Mouse (Mus musculus): Measurements from ENCODE around the gene Trib2.

The Trib2 gene

DNA sequence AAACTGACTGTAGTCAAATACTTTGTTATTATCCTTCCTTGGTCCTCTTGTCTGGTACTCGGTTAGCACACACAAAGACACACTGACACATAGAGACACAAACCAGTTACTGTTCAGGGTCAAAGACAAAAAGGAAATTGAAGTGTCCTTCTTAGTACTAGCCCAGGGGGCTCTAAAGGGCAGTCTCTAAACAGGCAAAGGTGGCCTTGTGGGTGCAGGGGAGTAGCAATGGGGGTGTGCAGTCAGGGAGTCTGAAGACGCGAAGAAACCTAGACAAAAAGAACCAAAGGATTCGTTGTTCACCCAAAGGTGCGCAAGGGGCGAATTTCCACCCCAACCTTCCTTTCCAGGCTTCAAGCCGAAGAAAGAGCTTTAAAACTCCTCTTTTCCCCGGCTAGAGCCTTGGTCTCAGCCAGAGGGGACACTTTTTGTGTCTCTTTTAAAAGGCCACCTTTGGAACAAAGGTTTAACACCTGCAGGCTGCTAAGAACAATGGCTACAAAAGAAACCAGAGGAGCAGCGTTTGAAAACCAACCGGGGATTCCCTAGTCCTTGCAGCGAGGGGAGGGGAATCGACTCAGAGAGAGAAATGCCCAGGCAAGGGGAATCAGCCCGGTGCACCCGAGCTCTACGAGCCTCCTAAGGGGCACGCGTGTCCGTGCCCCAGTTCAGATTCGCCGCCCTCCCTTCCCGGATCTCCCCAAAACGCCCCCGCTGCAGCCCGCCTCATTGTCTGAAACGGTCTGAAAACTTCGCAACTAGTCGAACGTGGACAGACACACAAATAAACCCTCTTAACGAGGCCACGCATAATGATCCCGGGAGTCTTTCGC, 2.3 kb downstream of the Trib2 start:
- DNase-seq (ENCODE audit: low spot score): peak; percentile 37

DNA sequence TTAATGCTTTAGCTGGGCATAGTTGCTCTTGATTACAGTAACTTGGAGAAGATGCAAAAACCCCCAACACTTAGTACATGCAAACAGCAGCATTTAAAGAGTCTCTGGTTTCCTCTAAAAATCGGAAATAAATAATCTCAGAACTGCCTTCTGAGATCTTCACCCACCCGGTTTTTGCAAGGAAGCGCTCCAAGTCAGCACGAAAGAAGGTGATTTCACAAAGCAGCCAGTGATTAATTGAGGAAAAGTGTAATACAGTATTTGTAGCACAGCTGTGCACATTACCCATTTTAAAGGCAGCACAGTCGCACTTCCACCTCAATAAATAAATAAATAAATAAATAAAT, 2.9 kb downstream of the Trib2 start:
- DNase-seq (ENCODE audit: low spot score): no peak

DNA sequence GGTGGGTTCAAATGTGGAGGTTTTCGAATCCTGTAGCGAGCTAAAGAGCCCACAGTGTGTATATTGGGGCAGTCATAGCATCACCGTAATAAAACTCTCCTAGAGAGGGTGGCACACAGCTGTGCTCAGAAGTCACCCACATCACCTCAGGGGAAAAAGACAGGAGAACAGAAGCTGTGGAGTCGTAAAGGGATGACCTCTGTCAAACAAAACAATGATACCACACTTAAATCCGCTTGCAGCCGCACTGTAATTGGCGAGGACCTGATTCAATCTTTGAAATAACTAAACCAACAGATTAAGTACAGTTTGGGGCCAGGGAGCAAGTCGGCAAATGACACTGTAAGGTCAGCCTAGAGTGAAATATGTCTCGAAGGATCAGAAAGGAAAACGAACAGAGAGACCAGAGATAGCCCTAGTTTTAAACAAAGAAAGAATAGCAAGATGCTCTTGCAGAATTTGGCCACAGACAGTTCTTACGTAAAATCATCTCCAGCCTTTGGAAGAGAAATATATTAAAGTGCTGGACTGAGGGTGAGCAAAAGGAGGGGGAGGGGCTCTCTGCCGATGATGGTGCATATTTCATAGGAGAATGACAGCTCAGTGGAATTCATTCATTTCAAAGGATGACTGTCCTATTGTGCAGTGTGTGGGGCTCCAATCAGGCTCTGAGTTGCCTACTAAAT, 3.4 kb downstream of the Trib2 start:
- DNase-seq (ENCODE audit: low spot score): peak; percentile 30

- DNase-seq (ENCODE audit: low spot score): peak; percentile 20
Measured at GRCm38 (mm10) chr12:15812139-15812962, 4.4 kb downstream of the Trib2 start.

DNA sequence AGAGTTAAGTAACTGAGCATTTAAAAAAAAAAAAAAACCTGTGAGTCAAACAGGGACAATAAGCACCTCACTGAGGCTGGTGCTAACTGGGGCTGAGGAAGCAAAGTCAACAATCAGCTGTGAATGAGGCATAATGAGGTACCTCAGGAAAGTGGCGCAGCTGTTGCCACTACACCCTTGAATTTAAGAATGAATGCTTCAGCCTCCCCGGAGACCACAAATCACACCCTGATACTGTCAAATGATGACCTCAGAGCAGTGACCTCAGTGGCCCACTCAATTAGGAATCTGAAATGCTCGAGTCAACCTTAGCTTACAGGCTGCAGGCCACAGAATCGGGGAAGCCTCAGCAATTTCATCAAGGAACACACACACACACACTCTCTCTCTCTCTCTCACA, 5.0 kb downstream of the Trib2 start:
- no peak for DNase-seq (ENCODE audit: low spot score)

DNA sequence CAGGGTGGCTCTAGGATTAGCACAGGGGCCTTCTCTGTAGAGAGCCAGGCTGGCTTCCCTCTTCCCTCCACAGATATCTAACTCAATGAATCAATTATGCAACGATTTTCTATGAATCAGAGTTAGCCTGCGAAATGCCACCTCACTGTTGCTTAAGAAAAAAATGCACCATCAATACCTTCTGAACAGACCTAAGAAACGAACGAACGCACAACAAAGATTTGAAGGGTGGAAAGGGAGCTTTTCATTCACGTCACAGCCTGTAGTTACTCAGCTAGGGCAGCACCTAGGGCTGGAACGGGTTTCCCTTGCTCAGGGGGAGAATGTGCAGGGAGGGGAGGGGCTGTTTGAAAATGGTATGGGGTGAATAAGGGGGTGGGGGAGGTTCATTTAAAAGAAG, 5.8 kb downstream of the Trib2 start:
- no peak for DNase-seq (ENCODE audit: low spot score)

GRCm38 (mm10) chr12:15809657-15810056, 7.1 kb downstream of the Trib2 start:
- DNase-seq (ENCODE audit: low spot score): no peak

DNA sequence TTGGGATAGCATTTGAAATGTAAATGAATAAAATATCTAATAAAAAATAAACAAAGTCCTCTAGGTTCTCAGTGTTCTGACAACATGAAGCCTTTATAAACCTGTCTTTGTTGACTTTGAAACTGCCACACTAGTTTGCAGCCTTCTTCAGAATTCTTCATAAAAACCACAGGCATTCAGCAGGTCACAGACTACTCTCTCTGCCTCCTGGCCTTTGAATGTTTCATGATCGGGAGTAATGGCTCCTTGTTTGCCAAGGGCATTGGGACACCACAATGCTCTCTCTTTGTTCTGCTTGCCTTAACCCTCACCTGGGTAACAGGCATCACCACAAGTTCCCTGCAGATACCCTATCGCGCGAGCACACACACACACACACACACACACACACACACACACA, 7.5 kb downstream of the Trib2 start:
- no peak for DNase-seq (ENCODE audit: low spot score)

- DNase-seq (ENCODE audit: low spot score): no peak
Measured at GRCm38 (mm10) chr12:15808186-15808800, 8.4 kb downstream of the Trib2 start.

- peak; percentile 55 for DNase-seq (ENCODE audit: low spot score)
Measured at GRCm38 (mm10) chr12:15804931-15805331, 11.8 kb downstream of the Trib2 start.

GRCm38 (mm10) chr12:15803936-15804438, 12.7 kb downstream of the Trib2 start:
- DNase-seq (ENCODE audit: low spot score): no peak

DNA sequence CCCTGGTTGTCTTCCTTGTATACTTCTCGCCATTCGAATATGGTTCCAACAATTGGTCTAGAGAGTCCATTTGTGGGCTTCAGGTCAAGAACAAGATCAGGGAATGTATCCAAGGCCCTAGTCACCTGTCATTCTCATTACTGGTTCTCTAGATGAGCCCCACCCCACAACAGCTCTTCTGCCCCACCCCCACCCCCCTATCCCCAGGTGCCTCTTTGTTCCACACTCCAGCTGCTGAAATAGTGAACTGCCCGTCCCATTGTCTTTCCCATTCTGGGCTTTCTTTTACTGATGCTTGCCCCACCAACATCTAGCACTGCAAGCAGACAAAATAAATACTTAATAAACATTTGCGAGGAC, 15.2 kb downstream of the Trib2 start:
- DNase-seq (ENCODE audit: low spot score): no peak

DNA sequence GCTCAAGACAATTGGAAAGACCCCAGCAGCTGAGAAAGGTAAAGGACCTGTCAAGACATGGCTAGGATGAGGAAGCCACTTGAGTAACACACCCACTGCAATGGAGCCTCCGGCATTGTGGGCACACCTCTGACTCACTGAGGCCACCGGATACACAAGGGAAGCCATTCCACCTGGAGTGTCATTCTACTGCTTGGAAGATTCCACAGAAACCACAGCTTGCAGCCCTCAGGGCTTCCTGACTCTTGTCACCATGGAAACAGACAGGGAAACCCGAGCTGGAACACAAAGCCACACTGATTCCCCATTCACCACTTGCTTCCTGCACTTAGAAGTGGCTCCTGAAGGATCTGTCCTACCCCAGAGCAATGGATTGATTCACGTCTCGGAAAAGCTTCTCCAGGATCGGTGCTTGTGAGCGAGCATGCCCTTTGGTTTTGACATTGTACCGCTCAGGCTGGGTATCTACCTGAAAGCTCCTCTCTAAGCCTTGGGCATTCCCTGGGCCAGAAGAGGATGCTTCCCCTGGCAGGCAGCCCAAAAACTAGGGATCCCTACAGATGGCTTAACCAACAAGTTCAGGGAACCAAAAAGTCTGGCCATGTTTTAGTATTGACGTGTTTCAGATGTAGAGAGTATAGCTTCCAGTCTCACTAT, 15.7 kb downstream of the Trib2 start:
- no peak for DNase-seq (ENCODE audit: low spot score)

DNA sequence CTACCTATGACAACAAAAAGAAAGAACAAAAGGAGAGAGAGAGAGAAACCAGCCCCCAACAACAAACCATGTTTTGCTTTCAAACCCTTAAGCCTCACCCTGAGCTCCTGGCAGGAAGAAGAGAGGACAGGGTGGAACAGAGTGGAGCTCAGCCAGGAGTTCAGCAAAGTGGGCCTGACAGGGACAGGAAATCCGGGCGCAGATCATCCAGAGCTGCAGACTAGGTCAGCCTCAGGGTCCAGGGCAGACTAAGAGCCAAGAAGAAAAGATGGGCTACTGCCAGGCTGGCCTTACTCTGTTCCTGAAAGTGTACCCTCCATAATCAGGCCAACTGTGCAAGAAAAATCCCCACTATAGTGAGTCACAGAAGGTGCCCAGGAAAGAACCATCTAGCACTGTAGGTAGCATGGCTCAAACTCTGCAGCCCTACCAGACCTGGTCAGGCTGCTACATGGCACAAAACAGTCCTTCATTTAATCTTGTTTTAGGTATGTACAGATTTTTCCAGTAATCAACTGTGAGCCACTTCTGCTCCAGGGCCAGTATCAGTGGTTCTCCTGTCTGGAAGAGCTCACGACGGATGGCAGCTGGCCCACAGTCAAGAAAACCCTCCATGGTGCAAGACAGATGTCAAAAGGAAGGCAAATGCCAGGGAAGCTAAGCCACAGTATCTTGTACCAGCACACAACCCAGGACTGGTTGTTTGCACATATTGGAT, 16.4 kb downstream of the Trib2 start:
- DNase-seq (ENCODE audit: low spot score): no peak

GRCm38 (mm10) chr12:15798019-15798418, 18.7 kb downstream of the Trib2 start:
- no peak for DNase-seq (ENCODE audit: low spot score)

DNA sequence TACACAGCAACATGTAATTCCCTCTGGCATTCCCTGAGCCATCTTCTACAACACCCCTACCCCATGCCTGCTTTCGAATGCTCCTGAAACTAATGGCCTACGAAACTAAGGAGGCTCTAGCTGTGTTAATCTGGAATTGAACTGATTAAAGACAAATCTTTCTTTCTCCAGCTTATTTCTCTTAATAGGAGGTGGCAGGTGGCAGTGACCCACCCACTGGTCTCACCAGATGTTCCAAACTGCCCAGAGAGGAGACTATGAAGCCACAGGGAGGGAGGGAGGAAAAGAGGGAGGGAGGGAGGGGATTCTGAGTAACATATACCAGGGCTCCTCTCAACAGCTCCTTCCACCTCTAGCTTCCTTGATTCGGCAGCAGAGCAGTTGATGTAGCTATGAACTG, 20.8 kb downstream of the Trib2 start:
- no peak for DNase-seq (ENCODE audit: low spot score)

DNA sequence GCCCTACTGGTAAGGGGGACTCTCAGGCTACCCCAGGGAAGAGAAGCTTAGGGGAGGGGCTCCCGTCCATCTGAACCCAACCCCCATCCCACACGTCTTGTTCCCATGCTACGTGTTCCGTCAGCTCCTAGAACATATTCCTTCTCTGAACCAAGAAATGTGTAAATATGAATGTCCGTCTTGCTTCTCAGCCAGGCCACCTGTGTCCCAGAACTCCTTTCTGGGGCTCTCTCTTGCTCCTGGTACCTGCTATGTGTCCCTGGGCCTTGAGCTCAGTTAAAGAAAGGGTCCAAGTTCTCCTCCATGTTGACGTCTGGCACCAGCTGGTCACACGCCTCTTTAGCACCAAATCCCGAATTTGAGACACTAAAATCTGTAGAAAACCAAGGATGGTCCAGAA, 23.4 kb downstream of the Trib2 start:
- DNase-seq (ENCODE audit: low spot score): no peak

DNA sequence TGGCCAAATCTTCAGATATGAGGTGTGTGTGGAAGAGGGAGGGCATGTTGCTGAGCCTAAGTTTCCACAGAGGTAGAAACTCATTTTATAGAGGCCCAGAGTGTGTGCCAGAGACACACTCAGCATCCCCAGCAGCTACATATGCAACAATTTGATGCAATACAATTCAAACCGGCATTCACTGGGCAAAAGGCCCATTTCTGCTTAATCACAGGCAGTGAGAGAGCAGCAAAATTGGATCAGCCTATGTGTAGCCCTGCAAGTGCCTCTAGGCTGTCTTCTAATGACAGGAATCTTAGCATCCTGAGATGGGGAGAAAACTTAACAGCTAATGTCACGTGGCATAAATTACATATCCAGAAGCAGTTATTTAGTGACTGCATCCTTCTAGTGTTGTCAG, 26.5 kb downstream of the Trib2 start:
- DNase-seq (ENCODE audit: low spot score): peak; percentile 35

GRCm38 (mm10) chr12:15777047-15777446, 39.7 kb downstream of the Trib2 start:
- no peak for DNase-seq (ENCODE audit: low spot score)

DNA sequence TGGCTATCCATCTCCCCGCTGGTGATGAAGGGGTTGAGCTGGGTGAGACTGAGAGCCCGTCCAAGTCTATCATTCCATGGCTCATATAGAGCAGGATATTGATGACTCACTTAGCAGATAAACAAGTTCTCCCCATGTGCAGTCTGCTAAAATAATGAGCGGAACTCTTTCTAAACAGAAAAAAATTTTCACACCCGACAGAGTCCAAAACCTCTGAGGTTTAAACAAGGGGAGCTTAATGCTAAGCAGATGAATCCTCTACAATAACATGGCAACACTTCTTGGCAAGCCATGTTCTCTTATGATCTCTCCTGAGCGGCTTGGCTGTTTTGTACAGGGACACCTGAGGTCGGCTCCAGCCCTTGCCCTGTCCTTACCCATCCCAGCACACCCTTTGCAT, 45.0 kb downstream of the Trib2 start:
- no peak for DNase-seq (ENCODE audit: low spot score)

DNA sequence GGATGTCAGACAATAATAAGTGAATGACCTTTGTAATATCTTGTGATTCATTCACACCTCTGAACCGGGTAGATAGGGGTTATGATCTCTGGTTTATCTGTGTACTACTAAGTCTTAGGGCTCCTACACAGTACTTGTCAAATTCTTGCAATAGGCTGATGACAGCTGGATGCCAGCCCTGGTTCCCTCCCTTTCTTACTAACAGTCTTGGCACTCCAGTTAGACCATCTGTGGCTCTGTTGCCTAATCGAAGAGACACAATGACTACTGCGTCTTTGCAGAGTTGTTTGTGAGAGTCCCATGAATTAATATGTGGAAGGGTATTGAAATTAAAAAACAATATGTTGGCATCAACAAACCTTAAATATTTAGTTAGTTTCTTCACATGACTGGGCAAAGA, 48.2 kb downstream of the Trib2 start:
- peak; percentile 90 for DNase-seq (ENCODE audit: low spot score)
